Mouse (Mus musculus) forebrain, postnatal 0 days (tissue): ENCODE measurements at regions not wholly inside any gene's neighbourhood (a gene's known extent, or its start where the extent isn't known, plus 50 kb on each side); places are given as distances from the start of the nearest gene placed in this dataset.

ENCODE experiments used
- ATAC-seq: fragments of 200-750 bp; cut with Nextera tagmentation; 2 replicates; pipeline ENCODE4 v1.8.0; 2017; ENCODE audit warnings: mild to moderate bottlenecking, moderate library complexity
- DNase-seq: peaks from one replicate; pipeline ENCODE4 v3.0.0-alpha.2; 2015
- H3K27ac ChIP-seq: fragments of 300-500 bp; sonication (generic); 2 replicates; pipeline ENCODE4 v1.5.1; 2014; ENCODE audit warnings: low read depth, mild to moderate bottlenecking, antibody characterized with exemption, low read length, moderate library complexity, mixed read lengths
- H3K27me3 ChIP-seq: fragments of 300-500 bp; sonication (generic); 2 replicates; pipeline ENCODE4 v1.6.1; 2014; ENCODE audit warnings: mild to moderate bottlenecking, low read length, mixed read lengths; ENCODE audit not compliant: insufficient read depth
- H3K36me3 ChIP-seq: fragments of 300-500 bp; sonication (generic); 2 replicates; pipeline ENCODE4 v1.6.1; 2014; ENCODE audit warnings: mild to moderate bottlenecking, moderate library complexity; ENCODE audit not compliant: insufficient read depth
- H3K4me1 ChIP-seq: fragments of 300-500 bp; sonication (generic); 2 replicates; pipeline ENCODE4 v1.6.1; 2014; ENCODE audit warnings: antibody characterized with exemption; ENCODE audit not compliant: insufficient read depth
- H3K4me2 ChIP-seq: fragments of 300-500 bp; sonication (generic); 2 replicates; pipeline ENCODE4 v1.6.1; 2014; ENCODE audit warnings: low read depth, mild to moderate bottlenecking, moderate library complexity
- H3K4me3 ChIP-seq: fragments of 300-500 bp; sonication (generic); 2 replicates; pipeline ENCODE4 v1.5.1; 2014; ENCODE audit warnings: low read depth, low read length, mixed read lengths
- H3K9ac ChIP-seq: fragments of 300-500 bp; sonication (generic); 2 replicates; pipeline ENCODE4 v1.6.1; 2014; ENCODE audit warnings: mild to moderate bottlenecking
- H3K9me3 ChIP-seq: fragments of 300-500 bp; sonication (generic); 2 replicates; pipeline ENCODE4 v1.6.1; 2016; ENCODE audit warnings: low read length
- CTCF ChIP-seq: sonication (generic); IDR thresholded peaks from 2 replicates; pipeline ENCODE4 v1.5.1; 2016; ENCODE audit warnings: antibody characterized with exemption, control low read depth, low read depth
- WGBS: fragments of 180-500 bp; shearing (Covaris S2); extraction: QIAGEN DNeasy Blood & Tissue Kit; methylation state at CpG from one replicate; pipeline ENCODE4 v1.1.7; 2014; 5-methylcytosine and 5-hydroxymethylcytosine counted together

DNA sequence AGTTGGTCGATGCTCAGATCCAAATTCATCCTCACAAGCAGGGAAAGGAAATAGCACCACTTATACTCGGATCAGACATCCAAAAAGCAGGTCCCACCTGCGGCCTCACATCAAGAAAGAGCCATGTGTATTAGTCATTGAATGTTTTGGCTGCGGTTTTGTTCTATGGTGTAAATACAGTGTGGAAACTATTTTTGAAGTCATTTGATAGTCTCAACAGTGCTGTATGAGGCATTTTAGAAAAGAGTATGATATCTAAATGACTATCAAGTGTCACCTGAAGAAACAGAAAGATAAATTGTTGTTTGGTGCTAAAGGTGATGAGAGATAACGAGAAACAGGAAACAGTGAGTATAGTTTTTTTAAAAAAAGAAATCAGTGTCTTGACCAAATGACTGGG, 74.7 kb downstream of the Cep44 start:
- no peaks in the 10 kb centered on the region for H3K36me3 ChIP-seq
- H3K27ac ChIP-seq = no peak overlapping the region
- 83% methylated on average over 5 of the region's 5 CpGs for WGBS
- no peak overlapping the region for H3K4me3 ChIP-seq
- ATAC-seq (no peak), DNase-seq (no peak)
- H3K4me1 ChIP-seq = no peaks in the 10 kb centered on the region
- H3K4me2 ChIP-seq = no peak overlapping the region
- no peak overlapping the region for H3K9ac ChIP-seq
- no peak for TF ChIP-seq CTCF
- no peaks in the 10 kb centered on the region for H3K9me3 ChIP-seq
- no peaks in the 10 kb centered on the region for H3K27me3 ChIP-seq

DNA sequence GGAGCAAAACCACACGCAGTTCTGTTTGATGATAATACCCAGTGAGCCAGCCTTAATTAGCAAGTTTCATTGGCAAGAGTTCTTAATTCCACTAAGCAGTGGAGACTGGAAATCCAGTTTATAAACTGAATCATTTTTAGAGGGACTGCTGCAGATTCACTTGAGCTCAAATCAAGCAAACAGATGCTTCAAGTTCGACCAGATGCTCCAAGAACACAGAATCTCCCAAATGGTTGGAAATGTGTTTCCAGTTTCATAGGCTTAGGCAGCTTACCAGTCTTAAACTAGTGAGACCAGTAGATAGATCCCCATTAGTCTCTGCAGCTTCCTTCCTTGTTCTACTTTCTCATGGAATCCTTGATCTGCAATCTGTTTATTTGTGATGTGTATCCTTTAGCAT, 75.7 kb downstream of the Cep44 start:
- Histone ChIP-seq H3K4me1 (no peaks in the 10 kb centered on the region), H3K9me3 (no peaks in the 10 kb centered on the region), H3K27ac (no peak overlapping the region), H3K36me3 (no peaks in the 10 kb centered on the region), H3K9ac (no peak overlapping the region), H3K27me3 (no peaks in the 10 kb centered on the region), H3K4me3 (no peak overlapping the region), H3K4me2 (no peak overlapping the region)
- WGBS = 50% methylated on average over 2 of the region's 2 CpGs
- DNase-seq = peak; percentile 56
- peak; percentile 77 for ATAC-seq
- no peak for TF ChIP-seq CTCF

DNA sequence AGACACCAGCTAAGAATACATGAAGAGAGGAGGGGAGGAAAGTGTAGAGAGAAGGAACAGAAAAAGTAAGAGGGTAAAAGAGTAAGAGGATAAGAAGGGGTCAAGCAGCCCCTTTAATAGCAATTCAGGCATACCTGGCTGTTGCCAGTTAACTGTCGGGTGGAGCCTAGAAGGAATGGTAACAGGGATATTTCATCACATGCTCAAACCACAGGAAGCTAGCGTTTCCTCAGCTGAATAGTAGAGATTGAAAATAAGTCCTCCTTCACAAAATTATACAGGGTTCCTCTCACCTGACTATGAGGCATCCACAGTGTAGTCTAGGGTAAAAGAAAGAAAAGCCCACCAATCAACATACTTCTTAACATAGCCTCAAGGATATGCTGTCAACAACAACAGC, 76.5 kb downstream of the Cep44 start:
- Histone ChIP-seq H3K4me3 (no peak overlapping the region), H3K4me1 (no peaks in the 10 kb centered on the region), H3K36me3 (no peaks in the 10 kb centered on the region), H3K27me3 (no peaks in the 10 kb centered on the region), H3K9me3 (no peaks in the 10 kb centered on the region), H3K9ac (no peak overlapping the region), H3K4me2 (no peak overlapping the region), H3K27ac (no peak overlapping the region)
- TF ChIP-seq CTCF = no peak
- WGBS = 84% methylated on average over 2 of the region's 2 CpGs
- no peak for DNase-seq
- ATAC-seq = no peak

DNA sequence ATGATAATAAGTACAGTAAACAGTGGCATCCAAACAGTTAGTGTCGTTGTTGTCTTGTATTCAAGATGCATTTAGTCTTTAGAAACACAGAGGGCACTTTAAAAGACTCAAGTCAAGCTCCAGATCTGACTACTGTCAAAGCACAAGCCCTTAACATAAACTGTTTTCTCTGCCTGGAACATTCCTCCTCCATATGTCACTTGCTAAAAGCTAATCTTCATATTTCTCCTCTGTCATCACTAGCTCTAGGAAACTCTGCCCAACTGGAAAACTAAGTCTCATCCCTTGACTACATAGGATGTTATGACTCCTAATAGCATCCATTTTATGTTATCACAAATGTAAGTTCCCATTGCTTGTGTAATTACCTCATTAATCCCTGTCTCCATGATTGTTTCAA, 85.8 kb downstream of the Cep44 start:
- no peak overlapping the region for H3K9ac ChIP-seq
- no peak overlapping the region for H3K4me2 ChIP-seq
- H3K27me3 ChIP-seq = no peaks in the 10 kb centered on the region
- peak; percentile 5 for DNase-seq
- no peaks in the 10 kb centered on the region for H3K4me1 ChIP-seq
- no peaks in the 10 kb centered on the region for H3K36me3 ChIP-seq
- no peak for TF ChIP-seq CTCF
- ATAC-seq = peak; percentile 54; the same call in 1 of the 2 replicates
- no peak overlapping the region for H3K4me3 ChIP-seq
- 65% methylated on average over 1 of the region's 1 CpGs for WGBS
- H3K27ac ChIP-seq = no peak overlapping the region
- H3K9me3 ChIP-seq = no peaks in the 10 kb centered on the region

DNA sequence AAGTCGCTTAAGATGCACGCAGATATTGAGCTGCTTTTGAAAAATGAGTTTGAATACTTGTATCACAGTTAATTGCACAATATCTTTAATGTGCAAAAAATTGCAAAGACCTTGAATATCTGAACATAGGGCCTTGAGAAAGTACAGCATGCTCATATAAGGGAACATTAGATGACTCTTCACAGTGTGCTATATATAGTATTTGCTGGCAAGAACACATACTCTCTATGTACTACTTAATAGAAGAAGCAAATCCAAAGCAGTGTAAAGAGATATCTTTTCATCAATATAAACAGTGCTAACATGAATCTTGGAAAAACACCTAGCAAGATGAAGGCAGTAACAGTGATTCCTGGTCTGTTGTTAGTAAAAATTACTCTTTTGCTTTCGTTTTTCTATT, 99.9 kb downstream of the Cep44 start:
- ATAC-seq (no peak), DNase-seq (no peak)
- H3K4me3 ChIP-seq = no peak overlapping the region
- H3K4me2 ChIP-seq = no peak overlapping the region
- H3K27ac ChIP-seq = no peak overlapping the region
- no peaks in the 10 kb centered on the region for H3K27me3 ChIP-seq
- WGBS = 86% methylated on average over 3 of the region's 3 CpGs
- H3K9me3 ChIP-seq = no peaks in the 10 kb centered on the region
- no peaks in the 10 kb centered on the region for H3K36me3 ChIP-seq
- H3K4me1 ChIP-seq = no peaks in the 10 kb centered on the region
- no peak overlapping the region for H3K9ac ChIP-seq
- TF ChIP-seq CTCF = no peak

DNA sequence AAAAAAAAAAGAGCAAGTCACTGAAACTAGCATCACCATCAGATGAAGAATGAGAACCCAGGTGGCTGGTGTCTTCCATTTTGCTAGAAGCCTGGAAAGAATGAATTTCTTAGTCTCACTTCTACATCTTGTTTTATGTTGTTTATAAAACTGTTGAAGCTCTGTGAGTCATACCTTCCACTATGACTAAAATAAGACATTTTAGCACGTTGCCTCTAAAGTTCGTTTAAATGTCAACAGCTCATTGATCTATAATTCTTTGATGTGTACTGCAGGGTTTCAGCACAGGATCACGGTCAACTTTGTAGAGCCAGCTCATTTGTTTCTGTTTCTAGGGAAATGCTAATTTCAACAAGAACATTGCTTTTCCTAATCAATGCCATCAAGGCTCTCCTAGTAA, 107.2 kb downstream of the Cep44 start:
- H3K27me3 ChIP-seq = no peaks in the 10 kb centered on the region
- WGBS = 75% methylated on average over 3 of the region's 3 CpGs
- TF ChIP-seq CTCF = no peak
- no peak overlapping the region for H3K9ac ChIP-seq
- H3K4me1 ChIP-seq = no peaks in the 10 kb centered on the region
- no peak overlapping the region for H3K4me2 ChIP-seq
- H3K36me3 ChIP-seq = no peaks in the 10 kb centered on the region
- H3K4me3 ChIP-seq = no peak overlapping the region
- no peak overlapping the region for H3K27ac ChIP-seq
- H3K9me3 ChIP-seq = no peaks in the 10 kb centered on the region
- DNase-seq (no peak), ATAC-seq (no peak)

DNA sequence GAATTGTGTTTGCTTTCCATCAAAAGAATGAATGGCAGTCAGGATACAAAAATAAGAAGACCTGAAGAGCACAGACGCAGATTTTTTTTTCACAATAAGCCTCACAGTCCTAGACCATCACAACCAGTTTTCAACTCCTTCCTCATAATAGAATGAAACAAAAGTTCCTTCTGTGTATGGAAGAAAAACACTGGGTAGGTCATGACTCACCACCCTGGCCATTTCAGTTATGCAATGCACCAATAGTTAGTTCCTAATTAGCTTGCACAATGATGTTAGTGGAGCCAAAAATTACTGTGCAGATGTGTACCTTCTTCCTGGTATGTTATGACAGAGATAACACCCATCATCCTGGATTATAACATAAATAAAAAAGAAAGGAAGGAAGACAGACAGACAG, 111.4 kb downstream of the Cep44 start:
- H3K27ac ChIP-seq = no peak overlapping the region
- ATAC-seq (no peak), DNase-seq (no peak)
- no peaks in the 10 kb centered on the region for H3K36me3 ChIP-seq
- TF ChIP-seq CTCF = no peak
- H3K27me3 ChIP-seq = no peaks in the 10 kb centered on the region
- H3K9ac ChIP-seq = no peak overlapping the region
- 76% methylated on average over 1 of the region's 1 CpGs for WGBS
- no peak overlapping the region for H3K4me3 ChIP-seq
- no peaks in the 10 kb centered on the region for H3K4me1 ChIP-seq
- H3K4me2 ChIP-seq = no peak overlapping the region
- H3K9me3 ChIP-seq = no peaks in the 10 kb centered on the region

DNA sequence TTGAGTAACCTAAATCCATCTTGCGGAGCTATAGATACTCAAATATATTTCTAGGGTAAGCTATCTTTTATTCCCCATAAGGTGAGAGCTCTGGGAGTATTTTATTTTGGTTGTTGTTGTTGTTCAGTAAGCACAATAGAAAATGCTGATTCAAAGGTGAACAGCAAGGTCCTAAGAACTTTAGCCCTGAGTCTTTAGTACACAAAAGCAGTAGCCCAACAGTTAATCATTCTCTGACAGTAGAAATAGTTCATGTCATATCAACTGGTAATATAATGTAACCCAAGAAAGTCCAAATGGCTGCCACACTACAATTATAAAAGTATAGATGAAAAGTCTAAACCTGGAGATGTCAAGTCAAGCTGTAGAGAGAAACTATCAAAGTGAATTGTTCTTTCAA, 116.0 kb downstream of the Cep44 start:
- Histone ChIP-seq H3K9ac (no peak overlapping the region), H3K4me2 (no peak overlapping the region), H3K27ac (no peak overlapping the region), H3K36me3 (no peaks in the 10 kb centered on the region), H3K9me3 (no peaks in the 10 kb centered on the region), H3K27me3 (no peaks in the 10 kb centered on the region), H3K4me1 (no peaks in the 10 kb centered on the region), H3K4me3 (no peak overlapping the region)
- TF ChIP-seq CTCF = no peak
- DNase-seq = no peak
- 94% methylated on average over 1 of the region's 1 CpGs for WGBS
- no peak for ATAC-seq
